Mouse (Mus musculus): ENCODE data around the gene Cdk5rap3.
A peak's percentile ranks its signal among the peaks of the same experiment; 100 is the strongest.

Cdk5rap3 gene

GRCm38 (mm10) chr11:96893203-96893842, 23.0 kb downstream of the Cdk5rap3 start:
- DNase-seq: no peak

GRCm38 (mm10) chr11:96891784-96892527, 24.3 kb downstream of the Cdk5rap3 start:
- no peak for DNase-seq

GRCm38 (mm10) chr11:96886942-96887546, 29.3 kb downstream of the Cdk5rap3 start:
- no peak for DNase-seq

GRCm38 (mm10) chr11:96885901-96886340, 30.4 kb downstream of the Cdk5rap3 start:
- no peak for DNase-seq

- no peak for DNase-seq
These were observed 36.0 kb downstream of the Cdk5rap3 start for GRCm38 (mm10) chr11:96880296-96880695.

- no peak for DNase-seq
These were observed 36.9 kb downstream of the Cdk5rap3 start for GRCm38 (mm10) chr11:96879359-96879758.

- DNase-seq: no peak
These were observed 37.6 kb downstream of the Cdk5rap3 start for GRCm38 (mm10) chr11:96878715-96879114.

- no peak for DNase-seq
These were observed 39.2 kb downstream of the Cdk5rap3 start for GRCm38 (mm10) chr11:96877071-96877470.

GRCm38 (mm10) chr11:96876300-96877040, 39.8 kb downstream of the Cdk5rap3 start:
- no peak for DNase-seq

GRCm38 (mm10) chr11:96875745-96876144, 40.6 kb downstream of the Cdk5rap3 start:
- DNase-seq: peak; percentile 31 to 37

GRCm38 (mm10) chr11:96875270-96875669, 41.0 kb downstream of the Cdk5rap3 start:
- no peak for DNase-seq

- DNase-seq: no peak
These were observed 42.6 kb downstream of the Cdk5rap3 start for GRCm38 (mm10) chr11:96873601-96874140.

GRCm38 (mm10) chr11:96872441-96873379, 43.6 kb downstream of the Cdk5rap3 start:
- DNase-seq: no peak

GRCm38 (mm10) chr11:96867149-96867548, 49.1 kb downstream of the Cdk5rap3 start:
- DNase-seq: no peak

GRCm38 (mm10) chr11:96863206-96863995, 52.9 kb downstream of the Cdk5rap3 start:
- DNase-seq: no peak

- DNase-seq: no peak
These were observed 53.8 kb downstream of the Cdk5rap3 start for GRCm38 (mm10) chr11:96862534-96862933.

GRCm38 (mm10) chr11:96861878-96862289, 54.4 kb downstream of the Cdk5rap3 start:
- peak; percentile 85 for DNase-seq

GRCm38 (mm10) chr11:96861446-96861845, 54.9 kb downstream of the Cdk5rap3 start:
- no peak for DNase-seq

- DNase-seq: peak; percentile 25 to 33
These were observed 55.7 kb downstream of the Cdk5rap3 start for GRCm38 (mm10) chr11:96860564-96860963.

GRCm38 (mm10) chr11:96859635-96860034, 56.7 kb downstream of the Cdk5rap3 start:
- DNase-seq: no peak

- DNase-seq: no peak
These were observed 58.9 kb downstream of the Cdk5rap3 start for GRCm38 (mm10) chr11:96857446-96857845.
